Mouse (Mus musculus) urinary bladder, postnatal 10 days (tissue): ENCODE measurements around the gene Usp36.

Experiments used
- DNase-seq: peaks from one replicate; pipeline ENCODE4 v3.0.0; 2022; ENCODE audit warnings: low spot score

The Usp36 gene

GRCm38 (mm10) chr11:118248150-118249011 is 41.7 kb downstream of the Usp36 start, which contains the start of gene Cyth1:
TSS of gene Cyth1 (minus strand) at chr11:118248592.
- peak; percentile 97 for DNase-seq

DNA sequence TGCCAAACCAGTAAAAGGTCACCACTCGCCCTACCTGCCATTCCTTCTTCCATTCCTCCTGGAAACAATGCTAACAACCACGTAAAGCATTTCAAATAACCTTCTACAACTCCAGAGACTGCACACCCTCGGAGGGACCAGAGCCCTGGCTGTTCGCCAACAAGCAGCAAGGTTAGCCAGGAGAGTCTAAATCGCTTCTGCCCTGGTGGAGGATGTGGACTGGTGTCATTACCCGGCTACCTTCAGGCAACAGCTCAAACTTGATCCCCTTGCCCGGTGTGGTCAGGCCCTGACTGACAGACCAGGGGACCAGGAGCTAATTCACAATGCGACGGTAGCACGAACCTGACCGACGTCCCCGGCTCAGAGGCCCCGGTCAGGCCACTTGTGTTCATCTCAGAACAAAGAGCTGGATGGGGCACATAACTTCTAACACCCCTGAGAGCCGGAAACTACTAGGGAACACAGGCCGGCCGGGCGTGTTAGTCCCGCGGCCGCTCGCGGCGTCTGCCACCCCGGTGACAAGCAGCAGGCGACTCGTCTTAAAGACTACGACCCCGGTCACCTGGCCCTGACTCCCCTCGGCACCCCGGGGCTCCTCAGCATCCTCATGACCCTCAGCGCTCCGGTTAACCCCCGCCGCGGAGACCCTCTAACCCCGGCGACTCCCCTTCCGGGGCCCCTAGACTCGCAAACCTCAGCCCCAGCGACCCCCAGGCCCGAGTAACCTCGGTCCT is 42.5 kb downstream of the Usp36 start:
- no peak for DNase-seq

- DNase-seq: no peak
These were observed 43.3 kb downstream of the Usp36 start for GRCm38 (mm10) chr11:118246724-118247123.

GRCm38 (mm10) chr11:118245130-118245529 is 44.9 kb downstream of the Usp36 start:
- no peak for DNase-seq

DNA sequence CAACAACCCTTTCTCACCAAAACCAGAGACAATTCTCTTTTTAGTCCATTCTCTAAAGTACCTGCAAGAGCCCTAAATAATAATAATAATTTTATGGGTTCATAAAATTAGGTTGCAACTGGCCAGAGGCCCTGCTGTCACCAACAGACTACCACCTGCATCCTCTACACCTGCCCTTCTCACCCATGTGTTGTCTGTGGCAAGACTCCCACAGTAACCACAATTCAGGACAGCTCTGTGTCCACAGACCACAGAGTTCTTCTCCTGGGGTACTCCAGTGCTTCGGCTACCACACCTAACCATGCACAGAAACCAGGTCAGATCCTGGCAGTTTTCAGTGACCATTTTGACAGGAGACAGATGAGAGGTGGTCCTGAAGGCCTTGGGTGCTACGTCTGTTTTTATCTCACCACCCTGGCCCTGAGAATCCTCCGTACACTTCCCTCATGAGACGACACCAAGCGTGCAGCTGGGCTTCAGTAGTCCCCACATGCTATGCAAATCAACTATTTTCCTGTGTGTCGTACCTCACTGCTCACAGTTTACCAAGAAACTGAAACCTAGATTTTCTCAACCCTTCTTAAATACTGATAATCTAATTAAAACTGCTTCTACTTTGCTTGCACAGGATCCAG is 46.3 kb downstream of the Usp36 start:
- DNase-seq: no peak

- DNase-seq: no peak
These were observed 47.5 kb downstream of the Usp36 start for GRCm38 (mm10) chr11:118242506-118242905.

DNA sequence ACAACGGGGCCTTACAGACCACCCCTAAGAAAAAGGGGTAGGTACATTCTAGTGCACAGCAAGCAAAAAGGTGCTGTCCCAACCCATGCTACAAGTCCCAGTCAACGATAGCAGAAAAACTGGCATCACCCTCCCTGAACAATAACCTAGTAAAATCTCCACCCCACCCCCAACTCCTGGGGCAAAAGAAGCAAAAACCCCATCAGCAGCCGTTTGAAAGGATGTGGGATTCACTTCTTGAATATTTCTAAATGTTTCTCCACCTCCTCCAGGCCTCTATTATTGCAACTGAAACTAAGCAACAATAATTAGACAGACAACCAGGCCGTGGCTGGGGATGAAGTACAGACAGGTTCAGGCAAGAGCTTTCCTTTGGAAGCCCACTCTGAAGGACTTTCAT is 49.7 kb downstream of the Usp36 start:
- no peak for DNase-seq

DNA sequence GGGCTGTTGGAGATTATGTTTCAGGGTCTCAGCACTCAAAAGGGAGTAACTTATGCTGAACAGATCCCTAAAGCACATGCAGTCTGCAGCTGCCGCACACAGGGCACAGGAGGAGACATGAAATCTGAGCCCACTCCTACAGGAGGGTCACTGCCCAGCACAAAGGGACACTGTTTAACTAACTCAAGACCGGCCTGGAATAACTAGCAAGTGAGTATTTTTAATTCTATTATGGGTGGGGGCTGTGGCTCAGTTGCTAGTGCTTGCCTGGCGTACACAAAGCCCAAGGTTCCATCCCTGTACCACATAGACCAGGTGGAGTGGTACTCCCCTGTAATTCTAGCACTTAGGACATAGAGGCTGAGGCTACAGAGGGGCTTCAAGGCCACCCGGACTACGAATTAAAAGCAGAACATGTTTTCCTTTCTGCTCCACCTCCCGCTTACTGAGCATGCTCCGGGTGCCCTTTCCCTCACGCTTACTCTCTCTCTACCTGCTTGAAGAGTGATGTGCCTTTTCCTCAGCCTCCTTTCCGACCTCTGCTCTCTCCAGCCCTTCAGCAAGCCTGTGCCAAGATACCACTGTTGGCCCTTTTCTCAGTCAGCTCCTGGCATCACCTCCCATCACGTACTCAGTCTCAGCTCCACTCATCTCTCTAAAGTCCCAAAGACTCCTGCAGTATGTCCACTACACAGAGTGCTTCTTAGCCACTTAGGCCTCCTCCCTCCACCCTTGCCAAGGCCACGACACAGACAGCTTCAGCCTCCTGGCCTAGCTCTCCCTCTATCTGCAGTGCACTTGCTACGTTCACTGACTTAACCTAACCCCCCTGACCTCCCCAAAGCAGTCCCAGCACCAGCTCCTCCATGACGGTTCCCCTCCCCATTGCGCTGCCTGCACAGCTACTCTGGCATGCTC is 50.5 kb downstream of the Usp36 start:
- no peak for DNase-seq

GRCm38 (mm10) chr11:118236520-118237190 is 53.4 kb downstream of the Usp36 start:
- DNase-seq: no peak

GRCm38 (mm10) chr11:118234929-118235328 is 55.1 kb downstream of the Usp36 start:
- DNase-seq: no peak

- no peak for DNase-seq
These were observed 55.5 kb downstream of the Usp36 start for GRCm38 (mm10) chr11:118234500-118234899.

- DNase-seq: no peak
These were observed 56.1 kb downstream of the Usp36 start for GRCm38 (mm10) chr11:118233924-118234323.

- no peak for DNase-seq
These were observed 57.7 kb downstream of the Usp36 start for GRCm38 (mm10) chr11:118232314-118232831.

DNA sequence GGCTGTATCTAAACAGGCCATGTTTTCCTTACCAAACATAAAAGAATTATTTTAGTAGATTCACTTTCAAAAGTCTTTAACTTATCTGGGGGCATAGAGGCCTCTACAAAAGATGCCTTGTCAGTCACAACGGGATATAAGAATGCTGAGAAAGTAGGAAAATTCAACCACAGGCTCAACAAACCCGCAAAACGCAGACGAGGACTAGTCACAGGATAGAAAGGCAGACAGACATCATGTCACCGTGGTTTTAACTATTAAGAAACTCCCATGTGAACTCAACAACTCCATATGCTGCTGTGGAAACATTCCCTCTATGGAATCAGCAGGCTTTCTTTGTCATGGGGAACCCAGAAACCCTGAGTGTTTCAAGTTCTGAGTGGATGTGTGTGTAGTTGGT is 60.1 kb downstream of the Usp36 start:
- no peak for DNase-seq

DNA sequence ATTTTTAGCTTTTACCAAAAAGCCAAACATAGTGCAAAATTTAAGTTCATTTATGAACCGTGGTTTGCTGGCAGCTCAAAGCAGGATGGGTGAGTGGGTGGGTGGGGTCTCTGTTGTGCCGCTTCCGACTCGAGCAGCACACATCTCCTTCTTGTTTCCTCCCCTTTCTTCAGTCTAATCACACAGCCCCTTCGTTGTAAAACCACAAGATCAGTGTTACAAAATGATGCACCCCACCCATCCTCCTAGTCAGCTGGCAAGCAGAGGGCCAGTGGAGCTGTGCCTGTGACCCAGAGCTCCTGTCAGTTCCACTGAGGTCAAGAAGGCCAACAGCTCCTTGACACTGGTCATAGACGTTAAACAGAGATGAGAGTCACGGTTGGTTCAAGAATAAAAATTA is 62.4 kb downstream of the Usp36 start:
- DNase-seq: no peak

- DNase-seq: no peak
These were observed 63.2 kb downstream of the Usp36 start for GRCm38 (mm10) chr11:118226850-118227249.

DNA sequence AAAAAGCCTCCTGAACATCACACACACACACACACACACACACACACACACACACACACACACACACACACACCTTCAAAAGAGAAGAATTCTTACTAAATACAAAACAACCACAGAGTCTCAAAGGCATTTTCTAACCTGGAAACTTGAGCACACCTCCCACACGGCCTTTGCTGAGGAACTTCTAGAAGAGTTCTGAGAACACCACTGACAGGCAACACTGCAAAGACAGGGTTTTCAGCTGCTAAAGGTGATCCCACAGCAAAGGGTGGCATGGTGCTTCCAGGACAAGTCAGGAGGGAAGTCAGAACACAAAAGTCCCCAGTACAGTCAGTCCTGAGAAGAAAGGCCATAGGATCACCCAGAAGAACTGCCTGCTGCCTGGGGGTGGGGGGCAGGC is 64.2 kb downstream of the Usp36 start:
- no peak for DNase-seq

DNA sequence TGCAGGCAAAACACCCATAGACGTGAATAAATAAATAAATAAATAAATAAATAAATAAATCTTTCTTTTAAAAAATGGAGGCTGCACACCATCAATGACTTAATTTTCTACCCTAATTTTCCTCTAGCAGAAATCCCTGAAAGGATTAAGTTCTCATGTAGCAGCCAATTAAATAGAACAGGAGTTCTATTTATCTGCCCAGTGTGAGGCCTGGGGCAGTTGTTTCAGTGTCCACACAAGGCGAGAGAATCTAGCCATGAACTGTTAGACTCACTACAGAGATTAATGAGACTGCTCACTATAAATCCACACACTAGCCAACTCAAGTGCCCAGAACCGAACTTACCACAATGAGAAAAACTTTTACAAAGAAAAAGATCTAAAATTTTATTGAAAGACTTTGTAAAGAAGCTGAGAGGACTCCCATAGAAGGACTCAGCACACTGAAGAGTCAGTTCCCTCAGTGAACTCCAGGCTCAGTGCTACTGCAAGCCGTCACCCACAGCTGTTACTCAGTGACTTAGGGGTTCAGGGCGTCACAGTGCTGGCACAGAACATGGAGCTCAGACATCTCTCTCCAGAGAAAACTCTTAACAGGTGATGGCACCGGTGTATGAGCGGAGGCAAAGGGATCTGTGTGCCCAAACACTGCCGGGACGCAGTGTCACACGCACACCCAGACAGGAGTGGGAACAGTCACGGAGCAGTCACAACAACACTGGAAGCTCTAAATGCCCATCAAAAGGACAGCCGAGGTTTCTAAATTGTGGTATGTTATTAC is 64.8 kb downstream of the Usp36 start:
- DNase-seq: no peak

DNA sequence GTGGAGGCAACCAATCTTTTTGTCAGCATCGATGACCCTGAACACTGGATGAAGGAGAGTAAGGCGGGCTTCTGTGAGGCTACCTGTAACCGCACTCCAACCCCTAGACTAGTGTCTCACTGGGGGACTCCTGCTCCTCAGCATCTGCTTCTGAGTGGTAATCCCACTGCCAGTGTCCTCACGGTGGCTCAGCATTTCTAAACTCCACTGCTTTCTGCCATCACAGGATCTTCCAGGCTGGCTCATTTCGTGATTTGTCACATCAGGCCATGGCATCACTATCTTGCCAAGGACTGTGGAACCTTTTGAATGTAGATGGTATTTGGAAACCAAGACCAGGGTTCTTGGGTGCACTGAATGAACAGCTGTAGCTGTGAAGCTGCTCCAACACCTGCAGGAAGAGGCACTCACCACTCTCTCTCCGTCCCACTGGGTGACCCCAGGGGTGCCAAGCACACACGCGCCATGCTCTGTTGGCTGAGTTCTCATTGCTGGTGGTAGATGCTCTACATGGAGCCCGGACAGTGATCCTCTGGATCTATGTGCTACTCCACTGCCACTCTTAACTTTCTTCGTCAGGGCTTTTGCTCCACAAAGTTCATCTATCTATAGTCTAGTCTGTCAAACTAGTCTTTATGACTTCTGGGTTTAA is 66.5 kb downstream of the Usp36 start:
- DNase-seq: no peak

- no peak for DNase-seq
These were observed 67.1 kb downstream of the Usp36 start for GRCm38 (mm10) chr11:118222917-118223316.
